Mouse (Mus musculus) ES-E14 (cell line): ENCODE results near the gene Eif4e2. TPM values are rescaled to one million over a fixed set of nuclear protein-coding genes. Genes with fewer than 3 reads are reported as not detected.

Experiments
- DNase-seq: peaks from one replicate; pipeline ENCODE4 v3.0.0-alpha.2; 2013; ENCODE audit warnings: low read depth, low spot score
- H3K27ac ChIP-seq: 2 replicates; pipeline ENCODE4 v1.5.1; 2012; ENCODE audit warnings: low read depth, mild to moderate bottlenecking, low read length, moderate library complexity, mixed read lengths; ENCODE audit not compliant: poor library complexity, insufficient read depth, severe bottlenecking
- H3K36me3 ChIP-seq: 2 replicates; pipeline ENCODE4 v1.6.1; 2012; ENCODE audit warnings: mild to moderate bottlenecking, low read length, moderate library complexity, mixed read lengths; ENCODE audit not compliant: control insufficient read depth, poor library complexity, insufficient read depth, severe bottlenecking
- H3K4me1 ChIP-seq, 2 experiments: fragments of 150-350 bp in 1 of 2; sonication (generic) in 1 of 2; 2 replicates each; pipeline ENCODE4 v1.6.1; 2012; ENCODE audit warnings: low read length in 2 of 2, mild to moderate bottlenecking in 1 of 2, mixed read lengths in 1 of 2; ENCODE audit not compliant: control insufficient read depth in 2 of 2, insufficient read depth in 2 of 2, poor library complexity in 1 of 2
- H3K4me3 ChIP-seq, 2 experiments: fragments of 150-350 bp in 1 of 2; sonication (generic) in 1 of 2; 2 replicates each; pipeline ENCODE4 v1.5.1; 2012; ENCODE audit warnings: low read length in 2 of 2, low read depth in 1 of 2, mild to moderate bottlenecking in 1 of 2, mixed read lengths in 1 of 2; ENCODE audit not compliant: insufficient read depth in 1 of 2, poor library complexity in 1 of 2, severe bottlenecking in 1 of 2
- H3K9ac ChIP-seq: 2 replicates; pipeline ENCODE4 v1.6.1; 2012; ENCODE audit warnings: low read depth, mild to moderate bottlenecking, low read length, mixed read lengths; ENCODE audit not compliant: poor library complexity, insufficient read depth, severe bottlenecking
- H3K9me3 ChIP-seq: fragments of 150-350 bp; sonication (generic); 2 replicates; pipeline ENCODE4 v1.6.1; 2012; ENCODE audit warnings: low read depth, mild to moderate bottlenecking, low read length; ENCODE audit not compliant: control insufficient read depth, insufficient read depth
- CHD2 ChIP-seq: IDR thresholded peaks from 2 replicates; pipeline ENCODE4 v1.6.1; 2014; ENCODE audit warnings: mild to moderate bottlenecking, low read depth, low read length, inconsistent platforms
- HCFC1 ChIP-seq: IDR thresholded peaks from 2 replicates; pipeline ENCODE4 v1.6.1; 2012; ENCODE audit warnings: low read length, inconsistent platforms, borderline replicate concordance; ENCODE audit not compliant: insufficient read depth
- MAFK ChIP-seq: IDR thresholded peaks from 2 replicates; pipeline ENCODE4 v1.6.1; 2014; ENCODE audit warnings: mild to moderate bottlenecking, low read depth, low read length, inconsistent platforms; ENCODE audit not compliant: insufficient read depth
- ZC3H11A ChIP-seq: IDR thresholded peaks from 2 replicates; pipeline ENCODE4 v1.6.1; 2012; ENCODE audit warnings: low read depth, mild to moderate bottlenecking, inconsistent platforms, low read length, borderline replicate concordance
- ZNF384 ChIP-seq: IDR thresholded peaks from 2 replicates; pipeline ENCODE4 v1.6.1; 2012; ENCODE audit warnings: low read depth, low read length, inconsistent platforms
- in situ Hi-C, 2 experiments: fragments of 600-800 bp; cut with MboI; formaldehyde crosslinking; loops; one replicate each; pipeline ENCODE4 v1.15.1; 2025; ENCODE audit warnings: low sequenced_read_pairs in 2 of 2, inconsistent platforms in 1 of 2; ENCODE audit not compliant: unreplicated experiment in 2 of 2
- total RNA-seq: library from RNA; depleted of rRNA; stranded (reverse); fragments of 300-350 nt; gene quantifications from 2 replicates; pipeline ENCODE4 v1.2.3, GENCODE M21; 2012

Eif4e2 gene
- total RNA-seq, 1 experiment: 221 TPM

- H3K27ac ChIP-seq: no peak overlapping the region
- no peak overlapping the region for H3K4me3 ChIP-seq
- no peak overlapping the region for H3K9ac ChIP-seq
- H3K36me3 ChIP-seq: no peaks in the 10 kb centered on the region
- peaks cover 3 to 19% of the 10 kb centered on the region in 2 experiments; a peak in 3 of 4 replicates for H3K4me1 ChIP-seq
- no peak for DNase-seq
- H3K9me3 ChIP-seq: no peaks in the 10 kb centered on the region
- TF ChIP-seq ZC3H11A (no peak), ZNF384 (no peak), HCFC1 (no peak), MAFK (no peak), CHD2 (no peak)
- in situ Hi-C loops: no loop called here
Measured at GRCm38 (mm10) chr1:87274134-87274533, 60.4 kb downstream of the Eif4e2 start.

DNA sequence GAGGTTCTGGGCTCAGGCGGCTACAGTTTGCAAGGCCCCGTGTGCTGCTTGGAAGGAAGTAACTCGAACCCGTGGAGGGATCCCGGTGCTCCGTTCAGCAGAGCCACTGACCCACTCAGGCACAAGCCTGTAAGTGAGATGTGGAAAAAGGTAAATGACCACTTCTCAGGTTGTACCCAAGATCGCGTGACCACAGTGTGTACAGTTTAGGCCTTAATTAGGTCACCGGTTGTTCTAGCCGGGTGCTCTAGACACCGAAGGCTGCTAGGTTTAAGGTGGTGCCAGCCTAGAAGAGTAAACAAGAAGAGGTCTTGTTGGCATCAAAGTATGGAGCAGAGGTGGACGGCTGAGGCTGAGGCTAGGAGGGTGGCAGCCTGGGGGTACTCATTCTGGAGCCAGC lies 61.4 kb downstream of the Eif4e2 start:
- in situ Hi-C loops: no loop called here
- Histone ChIP-seq H3K4me1 (peaks cover 3 to 18% of the 10 kb centered on the region in 2 experiments; a peak in 3 of 4 replicates), H3K9me3 (no peaks in the 10 kb centered on the region), H3K9ac (no peak overlapping the region), H3K27ac (no peak overlapping the region), H3K4me3 (no peak overlapping the region), H3K36me3 (no peaks in the 10 kb centered on the region)
- no peak for TF ChIP-seq ZNF384
- TF ChIP-seq HCFC1: no peak
- no peak for TF ChIP-seq ZC3H11A
- TF ChIP-seq CHD2: no peak
- no peak for TF ChIP-seq MAFK
- no peak for DNase-seq

- Histone ChIP-seq H3K27ac (no peak overlapping the region), H3K4me3 (no peak overlapping the region), H3K9ac (no peak overlapping the region), H3K9me3 (no peaks in the 10 kb centered on the region), H3K4me1 (peaks cover 3 to 17% of the 10 kb centered on the region in 2 experiments; a peak in 3 of 4 replicates), H3K36me3 (no peaks in the 10 kb centered on the region)
- DNase-seq: no peak
- in situ Hi-C loops: no loop called here
- TF ChIP-seq MAFK (no peak), ZNF384 (no peak), HCFC1 (no peak), ZC3H11A (no peak), CHD2 (no peak)
Measured at GRCm38 (mm10) chr1:87276056-87276455, 62.3 kb downstream of the Eif4e2 start.

- Histone ChIP-seq H3K4me1 (0 out of 4 replicates have a peak, but pooled peaks cover 0 to 2% of the 10 kb centered on the region in 2 experiments), H3K4me3 (no peak overlapping the region), H3K36me3 (no peaks in the 10 kb centered on the region), H3K27ac (no peak overlapping the region), H3K9ac (no peak overlapping the region), H3K9me3 (no peaks in the 10 kb centered on the region)
- TF ChIP-seq ZC3H11A (no peak), ZNF384 (no peak), CHD2 (no peak)
- in situ Hi-C loops: no loop called here
- DNase-seq: no peak
Measured at GRCm38 (mm10) chr1:87280281-87280680, 66.6 kb downstream of the Eif4e2 start.
